Mouse (Mus musculus) C2C12 (cell line): ENCODE measurements around the gene Sppl2a. TPM values are rescaled to one million over a fixed set of nuclear protein-coding genes. Genes with fewer than 3 reads are reported as not detected.

Source experiments
- H3K27me3 ChIP-seq: one replicate; pipeline ENCODE4 v1.6.1; 2011; ENCODE audit not compliant: control insufficient read depth, insufficient read depth, insufficient read length
- H3K36me3 ChIP-seq: one replicate; pipeline ENCODE4 v1.6.1; 2011; ENCODE audit not compliant: control insufficient read depth, insufficient read depth
- H3K4me3 ChIP-seq: one replicate; pipeline ENCODE4 v1.5.1; 2011; ENCODE audit warnings: mild to moderate bottlenecking, control low read depth; ENCODE audit not compliant: poor library complexity, insufficient read depth, severe bottlenecking
- H3K79me2 ChIP-seq: one replicate; pipeline ENCODE4 v1.6.1; 2011; ENCODE audit not compliant: control insufficient read depth, insufficient read depth
- H3K79me3 ChIP-seq: one replicate; pipeline ENCODE4 v1.6.1; 2011; ENCODE audit warnings: low read depth, control low read depth
- H3ac ChIP-seq: one replicate; pipeline ENCODE3; 2011; ENCODE audit warnings: low read depth; ENCODE audit not compliant: control insufficient read depth, insufficient read length
- CEBPB ChIP-seq: IDR thresholded peaks from one replicate; pipeline ENCODE4 v1.6.1; 2011; ENCODE audit warnings: low read depth, mild to moderate bottlenecking, control low read depth, moderate library complexity
- CTCF ChIP-seq: IDR thresholded peaks from one replicate; pipeline ENCODE4 v1.5.1; 2011; ENCODE audit not compliant: control insufficient read depth, insufficient read depth, insufficient read length
- FOSL1 ChIP-seq: IDR thresholded peaks from one replicate; pipeline ENCODE4 v1.8.0; 2011; ENCODE audit warnings: mild to moderate bottlenecking, low read length; ENCODE audit not compliant: poor library complexity, insufficient read depth, severe bottlenecking
- MAX ChIP-seq: IDR thresholded peaks from one replicate; pipeline ENCODE4 v1.6.1; 2011; ENCODE audit warnings: mild to moderate bottlenecking, control low read depth
- MYOD1 ChIP-seq: IDR thresholded peaks from one replicate; pipeline ENCODE4 v1.6.1; 2011; ENCODE audit warnings: low read depth; ENCODE audit not compliant: control insufficient read depth, insufficient read length
- MYOG ChIP-seq: IDR thresholded peaks from one replicate; pipeline ENCODE4 v1.6.1; 2011; ENCODE audit not compliant: control insufficient read depth, insufficient read length; ENCODE audit errors: extremely low read depth
- USF1 ChIP-seq: IDR thresholded peaks from one replicate; pipeline ENCODE4 v1.6.1; 2011; ENCODE audit warnings: low read depth, mild to moderate bottlenecking, control low read depth, moderate library complexity
- microRNA-seq: library from miRNA; unstranded; fragments of <30 nt; microRNA quantifications from one replicate; pipeline ENCODE4, GENCODE M21; 2019; ENCODE audit warnings: borderline microRNAs expressed
- polyA plus RNA-seq: library from polyadenylated mRNA; unstranded; fragments of >200 nt; fragmentation: generic; extraction: Trizol; gene quantifications from one replicate; pipeline ENCODE4 v1.2.1, GENCODE M21; 2012; ENCODE audit warnings: missing spikeins

Sppl2a gene
- polyA plus RNA-seq, 1 experiment = 15.3 TPM

- TF ChIP-seq MYOD1 = no peak
- TF ChIP-seq CEBPB = no peak
- no peak for TF ChIP-seq MAX
- TF ChIP-seq FOSL1 = no peak
- no peak for TF ChIP-seq MYOG
- TF ChIP-seq CTCF = no peak
- no peak for TF ChIP-seq USF1
- Histone ChIP-seq H3K36me3 (peaks cover 5% of the 10 kb centered on the region), H3K79me3 (peaks cover 94% of the 10 kb centered on the region), H3K4me3 (no peak overlapping the region), H3K27me3 (no peaks in the 10 kb centered on the region), H3ac (no peak overlapping the region), H3K79me2 (peaks cover 100% of the 10 kb centered on the region)
These were observed 68.0 kb downstream of the Sppl2a start for GRCm38 (mm10) chr2:126865026-126865425.

GRCm38 (mm10) chr2:126844751-126845150, 88.3 kb downstream of the Sppl2a start:
- Histone ChIP-seq H3K4me3 (no peak overlapping the region), H3K27me3 (no peaks in the 10 kb centered on the region), H3ac (no peak overlapping the region), H3K79me3 (no peaks in the 10 kb centered on the region), H3K36me3 (peaks cover 81% of the 10 kb centered on the region), H3K79me2 (no peaks in the 10 kb centered on the region)
- no peak for TF ChIP-seq CTCF
- no peak for TF ChIP-seq MYOD1
- TF ChIP-seq CEBPB = no peak
- no peak for TF ChIP-seq USF1
- no peak for TF ChIP-seq MAX
- peak; percentile 28 for TF ChIP-seq FOSL1

Small RNA genes lying within 50 kb of the gene (microRNA-seq; reads per million reads assigned to microRNA genes)
- 1.1 reads per million, percentile 25 among the genes with 10 or more reads in this experiment for gene Mir3473g

Other genes starting within 250 kb of the Sppl2a start
- gene Usp8, start 225.9 kb downstream of the Sppl2a start, polyA plus RNA-seq = 13.8 TPM
- 0.78 TPM for gene Usp50, start 149.8 kb downstream of the Sppl2a start, polyA plus RNA-seq
- 6.1 TPM for gene Trpm7, start 57.0 kb downstream of the Sppl2a start, polyA plus RNA-seq
- gene Ap4e1, start 75.5 kb upstream of the Sppl2a start, polyA plus RNA-seq = 2.6 TPM
- gene Blvra, start 137.4 kb upstream of the Sppl2a start, polyA plus RNA-seq = 32.6 TPM
- gene Ncaph, start 200.7 kb upstream of the Sppl2a start, polyA plus RNA-seq = 34.6 TPM
- gene Itpripl1, start 210.2 kb upstream of the Sppl2a start, polyA plus RNA-seq = 4.1 TPM